Mouse (Mus musculus) lung, adult 2 months (tissue): Measurements from ENCODE around the gene Wdr47.

Experiments used
- CTCF ChIP-seq: fragments of 200-500 bp; IDR thresholded peaks from 2 replicates; pipeline ENCODE4 v1.5.1; 2011; ENCODE audit warnings: mild to moderate bottlenecking, low read length, control low read depth; ENCODE audit not compliant: insufficient read depth
- POLR2A ChIP-seq: fragments of 200-500 bp; IDR thresholded peaks from 2 replicates; pipeline ENCODE4 v1.6.1; 2011; ENCODE audit warnings: low read depth, mild to moderate bottlenecking, control low read depth, low read length, borderline replicate concordance; ENCODE audit errors: extremely low read depth

DNA sequence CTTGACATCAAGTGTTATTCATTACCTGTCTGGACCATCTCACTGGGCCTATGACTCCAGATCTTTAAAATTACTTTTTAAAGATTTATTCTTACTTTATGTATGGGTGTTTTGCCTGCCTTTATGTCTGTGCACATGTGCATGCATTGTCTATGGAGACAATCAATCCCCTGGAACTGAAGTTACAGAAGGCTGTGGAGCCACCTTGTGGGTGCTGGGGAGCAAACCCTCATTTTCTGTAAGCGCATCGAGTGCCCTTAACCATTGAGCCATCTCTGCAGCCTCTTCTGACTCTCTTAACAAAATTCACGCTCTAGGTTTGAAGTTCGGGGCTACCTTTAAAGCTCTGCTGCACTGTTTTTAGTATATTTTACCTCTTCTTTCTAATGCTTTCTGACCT is 48.3 kb downstream of the Wdr47 start:
- no peak for TF ChIP-seq CTCF
- TF ChIP-seq POLR2A, result no peak
